Mouse (Mus musculus): ENCODE measurements at regions not wholly inside any gene's neighbourhood (a gene's known extent, or its start where the extent isn't known, plus 50 kb on each side); places are given as distances from the start of the nearest gene placed in this dataset.
A peak's percentile ranks its signal among the peaks of the same experiment; 100 is the strongest.

GRCm38 (mm10) chr4:100616161-100616915, 137.7 kb downstream of the Ube2u start:
- no peak for DNase-seq (ENCODE audit: extremely low spot score in 1 of 2, low spot score in 1 of 2)

GRCm38 (mm10) chr4:100616916-100617488, 138.4 kb downstream of the Ube2u start:
- DNase-seq (ENCODE audit: extremely low spot score in 1 of 2, low spot score in 1 of 2): no peak

- no peak for DNase-seq (ENCODE audit: extremely low spot score in 1 of 2, low spot score in 1 of 2)
These were observed 146.0 kb downstream of the Ube2u start for GRCm38 (mm10) chr4:100624656-100625055.

GRCm38 (mm10) chr4:100626551-100626950, 147.9 kb downstream of the Ube2u start:
- DNase-seq (ENCODE audit: extremely low spot score in 1 of 2, low spot score in 1 of 2): no peak

- no peak for DNase-seq (ENCODE audit: extremely low spot score in 1 of 2, low spot score in 1 of 2)
These were observed 142.1 kb upstream of the Cachd1 start for GRCm38 (mm10) chr4:100634388-100634787.

- no peak for DNase-seq (ENCODE audit: extremely low spot score in 1 of 2, low spot score in 1 of 2)
These were observed 138.9 kb upstream of the Cachd1 start for GRCm38 (mm10) chr4:100637597-100637996.

GRCm38 (mm10) chr4:100661154-100661553, 115.3 kb upstream of the Cachd1 start:
- peak in 1 of 2 experiments; percentile 11 for DNase-seq (ENCODE audit: extremely low spot score in 1 of 2, low spot score in 1 of 2)

GRCm38 (mm10) chr4:100664619-100665264, 111.7 kb upstream of the Cachd1 start:
- peak in 1 of 2 experiments; percentile 12 for DNase-seq (ENCODE audit: extremely low spot score in 1 of 2, low spot score in 1 of 2)

GRCm38 (mm10) chr4:100670553-100670952, 105.9 kb upstream of the Cachd1 start:
- DNase-seq (ENCODE audit: extremely low spot score in 1 of 2, low spot score in 1 of 2): no peak

GRCm38 (mm10) chr4:100674916-100675315, 101.6 kb upstream of the Cachd1 start:
- no peak for DNase-seq (ENCODE audit: extremely low spot score in 1 of 2, low spot score in 1 of 2)

- no peak for DNase-seq (ENCODE audit: extremely low spot score in 1 of 2, low spot score in 1 of 2)
These were observed 92.7 kb upstream of the Cachd1 start for GRCm38 (mm10) chr4:100683757-100684156.

GRCm38 (mm10) chr4:100700002-100700401, 76.5 kb upstream of the Cachd1 start:
- DNase-seq (ENCODE audit: extremely low spot score in 1 of 2, low spot score in 1 of 2): no peak

- peak in 1 of 2 experiments; percentile 13 for DNase-seq (ENCODE audit: extremely low spot score in 1 of 2, low spot score in 1 of 2)
These were observed 76.1 kb upstream of the Cachd1 start for GRCm38 (mm10) chr4:100700418-100700817.

- no peak for DNase-seq (ENCODE audit: extremely low spot score in 1 of 2, low spot score in 1 of 2)
These were observed 70.5 kb upstream of the Cachd1 start for GRCm38 (mm10) chr4:100705960-100706359.

GRCm38 (mm10) chr4:100707125-100707524, 69.3 kb upstream of the Cachd1 start:
- DNase-seq (ENCODE audit: extremely low spot score in 1 of 2, low spot score in 1 of 2): no peak

GRCm38 (mm10) chr4:100708247-100708646, 68.2 kb upstream of the Cachd1 start:
- DNase-seq (ENCODE audit: extremely low spot score in 1 of 2, low spot score in 1 of 2): no peak

GRCm38 (mm10) chr4:100714240-100714639, 62.2 kb upstream of the Cachd1 start:
- no peak for DNase-seq (ENCODE audit: extremely low spot score in 1 of 2, low spot score in 1 of 2)

- DNase-seq (ENCODE audit: extremely low spot score in 1 of 2, low spot score in 1 of 2): no peak
These were observed 58.9 kb upstream of the Cachd1 start for GRCm38 (mm10) chr4:100717601-100718000.

GRCm38 (mm10) chr4:100722532-100722931, 53.9 kb upstream of the Cachd1 start:
- peak in 1 of 2 experiments; percentile 64 for DNase-seq (ENCODE audit: extremely low spot score in 1 of 2, low spot score in 1 of 2)

GRCm38 (mm10) chr4:100723053-100723452, 53.4 kb upstream of the Cachd1 start:
- DNase-seq (ENCODE audit: extremely low spot score in 1 of 2, low spot score in 1 of 2): no peak

- no peak for DNase-seq (ENCODE audit: extremely low spot score in 1 of 2, low spot score in 1 of 2)
These were observed 50.7 kb upstream of the Cachd1 start for GRCm38 (mm10) chr4:100725811-100726210.

GRCm38 (mm10) chr4:100726496-100726895, 50.0 kb upstream of the Cachd1 start:
- no peak for DNase-seq (ENCODE audit: extremely low spot score in 1 of 2, low spot score in 1 of 2)
